Mouse (Mus musculus) gonadal fat pad, adult 2 months (tissue): ENCODE data around the gene Ankrd6. TPM values are rescaled to one million over a fixed set of nuclear protein-coding genes. Genes with fewer than 3 reads are reported as not detected.

Experiments
- DNase-seq: peaks from one replicate; pipeline ENCODE4 v3.0.0-alpha.2; 2012; ENCODE audit warnings: low read depth
- polyA plus RNA-seq: library from polyadenylated mRNA; depleted of rRNA; stranded (reverse); fragments of >200 nt; gene quantifications from 2 replicates; pipeline ENCODE4 v1.2.3, GENCODE M21; 2012

Gene Ankrd6
- polyA plus RNA-seq, 1 experiment = 0.76 TPM

DNA sequence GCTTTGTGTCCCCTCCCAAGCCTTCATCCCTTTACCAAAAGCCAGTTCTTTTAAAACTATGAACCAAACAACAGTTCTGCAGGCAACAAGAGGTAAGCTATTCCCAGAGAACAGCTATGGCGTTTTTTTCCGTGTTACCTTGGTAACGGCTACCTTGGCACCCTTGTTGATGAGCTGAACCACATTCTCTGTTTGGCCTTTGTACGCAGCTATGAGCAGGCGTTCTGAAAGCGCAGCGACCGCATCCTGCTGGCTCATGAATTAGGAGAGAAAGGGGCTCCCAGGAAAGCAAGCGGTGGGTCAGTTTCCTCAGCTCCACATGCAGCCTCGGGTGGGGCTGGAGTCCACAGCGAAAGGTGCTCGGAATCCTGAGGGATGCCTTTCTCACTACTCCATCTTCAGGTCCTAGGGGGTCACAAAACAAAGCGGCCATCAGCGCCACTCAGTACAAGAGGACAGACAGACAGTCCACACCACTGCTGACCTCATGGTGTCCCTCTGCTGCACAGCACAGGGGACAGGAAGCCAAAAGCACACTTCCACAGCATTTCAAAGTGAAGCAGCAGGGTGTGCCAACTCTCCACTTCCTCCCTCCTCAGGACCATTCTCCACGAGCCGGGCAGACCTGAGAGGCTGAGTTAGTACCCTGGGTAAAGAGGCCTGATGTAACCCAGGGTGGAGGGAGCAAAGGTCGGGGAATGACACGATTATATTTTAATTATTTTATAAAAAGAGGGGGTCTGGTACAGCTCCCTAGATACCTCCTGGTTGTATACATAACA lies 90.3 kb downstream of the Ankrd6 start:
- no peak for DNase-seq

DNA sequence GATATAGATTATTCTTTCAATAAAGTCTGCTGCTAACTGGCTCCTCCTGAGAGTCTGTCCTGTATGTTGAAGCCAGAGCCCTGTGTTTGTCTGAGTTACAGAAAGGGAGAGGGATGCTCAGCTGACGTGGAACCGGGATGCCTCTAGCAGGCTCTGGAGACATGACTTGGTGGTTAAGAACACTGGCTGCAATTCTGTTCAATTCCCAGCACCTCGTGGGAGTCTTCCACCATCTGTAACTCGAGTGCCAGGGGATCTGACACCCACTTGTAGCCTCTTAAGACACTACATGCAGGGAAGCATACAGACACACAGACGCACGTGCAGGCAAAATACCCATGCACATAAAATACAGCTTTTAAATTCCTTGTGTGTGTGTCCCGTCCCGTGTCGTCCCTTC lies 95.1 kb downstream of the Ankrd6 start:
- no peak for DNase-seq

GRCm38 (mm10) chr4:32854956-32855355 lies 95.7 kb downstream of the Ankrd6 start:
- no peak for DNase-seq

DNA sequence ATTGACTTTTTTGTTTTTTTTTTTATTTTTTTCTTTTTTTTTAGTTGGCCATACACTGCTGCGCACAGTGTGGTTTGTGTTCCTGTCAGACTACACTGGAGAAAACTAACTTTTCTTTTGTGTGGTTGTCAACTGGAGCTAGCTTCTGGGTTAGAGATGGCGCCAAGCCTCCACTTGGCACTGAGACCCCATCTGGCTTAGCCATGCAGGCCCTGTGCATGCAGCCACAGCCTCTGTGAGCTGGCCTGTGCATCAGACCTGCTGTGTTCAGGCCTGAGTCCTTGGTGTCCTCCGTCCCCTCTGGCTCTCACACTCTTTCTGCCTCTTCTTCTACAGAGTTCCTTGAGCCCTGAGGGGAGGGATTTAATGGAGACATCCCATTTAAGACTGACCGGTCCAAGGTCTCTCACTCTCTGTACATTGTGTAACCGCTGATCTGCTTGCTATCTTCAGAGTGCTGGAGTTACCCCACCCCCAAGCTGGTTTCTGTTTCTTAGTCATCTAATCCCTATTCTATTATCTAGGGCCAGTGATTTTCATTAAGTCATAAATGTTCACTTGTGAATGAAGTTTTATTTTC lies 96.9 kb downstream of the Ankrd6 start:
- no peak for DNase-seq

DNA sequence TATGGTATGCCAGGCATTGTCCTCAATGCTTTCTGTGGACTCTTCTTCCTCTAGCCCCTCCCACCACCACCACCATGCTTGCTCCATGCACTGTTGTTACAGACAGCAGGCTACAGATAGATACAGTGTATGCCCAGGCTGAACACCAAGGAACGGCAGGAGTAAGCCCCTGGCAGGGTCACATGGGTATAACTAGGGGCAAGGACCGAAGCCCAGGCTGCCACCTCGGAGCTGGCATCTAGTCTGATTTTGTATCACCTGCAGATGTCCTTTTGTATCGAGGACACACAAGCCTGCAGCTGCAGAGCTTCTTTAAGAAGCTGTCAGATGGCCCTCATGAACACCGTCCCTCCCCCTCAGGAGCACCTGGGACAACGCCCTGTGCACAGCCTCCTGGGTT lies 97.8 kb downstream of the Ankrd6 start:
- no peak for DNase-seq

DNA sequence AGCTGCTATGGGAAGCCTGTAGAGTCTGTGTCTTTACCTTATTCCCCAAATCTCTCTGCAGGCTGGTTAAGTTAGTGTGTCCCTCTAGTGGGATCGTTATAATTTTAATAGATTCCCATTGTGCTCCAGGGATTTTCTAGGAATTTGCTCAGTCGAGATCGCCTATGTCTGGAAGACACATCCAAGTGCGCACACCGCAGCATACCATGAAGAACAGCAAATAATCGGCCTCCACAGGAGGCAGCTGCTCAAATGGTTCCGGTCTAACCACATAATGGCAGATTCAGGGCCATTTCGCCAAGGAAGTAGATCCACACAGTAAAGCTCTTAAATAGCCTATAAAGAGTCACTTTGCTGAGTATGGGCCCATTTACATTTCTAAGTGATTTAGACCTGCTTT lies 98.3 kb downstream of the Ankrd6 start:
- DNase-seq = no peak

GRCm38 (mm10) chr4:32838401-32838800 lies 112.2 kb downstream of the Ankrd6 start:
- no peak for DNase-seq

GRCm38 (mm10) chr4:32836071-32836470 lies 114.6 kb downstream of the Ankrd6 start:
- no peak for DNase-seq

DNA sequence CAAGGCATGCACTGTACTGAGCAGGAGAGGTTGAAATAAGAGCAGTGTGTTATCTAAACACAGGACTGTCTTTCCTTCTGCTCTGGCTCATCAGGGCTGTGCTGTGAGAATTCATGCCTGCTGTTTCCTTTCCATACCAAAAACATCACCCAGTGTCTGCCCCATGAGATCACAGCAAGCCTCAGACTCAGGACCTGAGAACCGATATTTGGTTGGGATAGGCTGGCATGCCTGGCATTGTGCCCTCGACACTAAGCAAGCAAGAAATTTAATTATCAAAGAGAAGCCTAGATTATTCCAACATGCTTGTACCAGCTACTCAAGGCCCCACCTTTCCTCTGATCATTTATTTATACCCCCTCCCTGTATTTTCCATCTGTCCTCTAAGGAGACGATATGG lies 116.1 kb downstream of the Ankrd6 start:
- no peak for DNase-seq

DNA sequence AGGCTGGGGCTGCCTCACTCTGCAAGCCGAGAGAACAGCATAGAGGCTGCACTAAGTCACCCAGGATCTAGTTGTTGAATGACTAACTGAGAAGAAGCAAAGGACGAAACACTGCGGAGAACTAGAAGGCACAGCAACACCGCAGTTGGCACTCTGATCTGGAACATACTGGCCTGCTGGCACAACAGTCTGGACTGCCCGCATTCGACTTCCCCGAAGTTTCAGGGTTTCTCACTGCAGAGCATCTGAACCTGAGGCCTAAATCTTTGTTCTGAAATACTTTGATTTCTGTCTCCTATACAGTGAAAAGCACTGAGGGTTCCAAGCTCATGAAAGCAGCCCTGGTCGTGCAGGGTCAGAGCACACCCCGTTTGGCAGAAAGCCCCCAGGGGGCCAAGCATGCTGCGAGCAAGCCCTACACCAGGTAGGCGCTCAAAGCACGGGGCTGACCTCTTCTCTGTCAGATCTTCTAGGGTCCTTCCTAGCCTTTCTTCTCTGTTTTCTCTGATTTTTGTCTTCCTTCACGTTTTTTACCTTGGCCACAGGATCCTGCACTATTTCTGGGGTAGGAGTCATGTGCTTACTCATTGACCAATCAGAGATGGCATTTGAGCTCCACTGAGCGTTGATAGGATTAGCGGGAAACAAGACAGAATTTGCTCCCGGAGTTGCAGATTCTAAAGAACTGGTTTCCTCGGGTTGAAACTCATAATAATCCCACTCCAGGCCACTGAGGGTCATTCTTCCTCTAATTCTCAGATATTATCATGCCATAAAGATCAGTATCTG lies 117.0 kb downstream of the Ankrd6 start:
- DNase-seq = no peak

- no peak for DNase-seq
Observed at GRCm38 (mm10) chr4:32829316-32829715, 121.3 kb downstream of the Ankrd6 start.

- no peak for DNase-seq
Observed at GRCm38 (mm10) chr4:32828385-32829077, 122.1 kb downstream of the Ankrd6 start.

- DNase-seq = no peak
Observed at GRCm38 (mm10) chr4:32826925-32827324, 123.7 kb downstream of the Ankrd6 start.

DNA sequence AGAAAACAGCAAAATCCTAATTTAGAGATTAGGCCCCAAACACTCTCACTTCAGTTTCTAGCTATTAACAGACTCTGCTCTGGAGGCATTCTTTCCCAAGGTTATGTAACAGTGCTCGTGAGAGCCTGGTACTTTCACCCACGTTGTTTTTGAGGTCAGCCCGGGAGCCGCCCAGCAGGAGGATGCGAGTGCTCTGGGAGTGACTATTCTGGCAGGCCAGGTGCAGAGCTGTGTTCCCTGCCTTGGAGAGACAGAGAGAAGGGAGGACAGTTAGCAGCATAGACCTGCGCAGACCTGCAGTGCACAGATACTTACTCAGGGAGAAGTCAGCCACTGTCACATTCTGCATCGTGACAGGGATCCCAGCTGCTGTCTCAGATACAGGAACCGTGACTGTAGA lies 126.4 kb downstream of the Ankrd6 start:
- DNase-seq = no peak

DNA sequence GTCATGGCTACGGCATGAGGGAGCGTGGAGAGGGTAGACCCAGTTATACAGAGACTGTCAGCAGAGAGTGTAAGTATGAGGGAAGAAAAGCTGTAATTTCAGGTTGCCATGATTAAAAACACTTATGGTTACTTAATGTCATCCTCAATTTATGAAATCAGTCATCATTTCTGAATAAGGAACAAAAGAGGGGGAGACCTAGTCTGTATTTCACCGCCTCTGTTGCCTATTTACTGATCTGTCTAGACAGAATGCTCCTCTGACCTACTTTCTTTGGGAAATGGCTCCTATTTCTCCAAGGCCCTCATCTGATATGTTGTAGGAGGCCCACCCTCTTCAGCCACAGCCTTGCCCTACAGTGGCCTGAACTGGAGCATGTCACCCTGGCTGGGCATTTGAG lies 130.0 kb downstream of the Ankrd6 start:
- no peak for DNase-seq

DNA sequence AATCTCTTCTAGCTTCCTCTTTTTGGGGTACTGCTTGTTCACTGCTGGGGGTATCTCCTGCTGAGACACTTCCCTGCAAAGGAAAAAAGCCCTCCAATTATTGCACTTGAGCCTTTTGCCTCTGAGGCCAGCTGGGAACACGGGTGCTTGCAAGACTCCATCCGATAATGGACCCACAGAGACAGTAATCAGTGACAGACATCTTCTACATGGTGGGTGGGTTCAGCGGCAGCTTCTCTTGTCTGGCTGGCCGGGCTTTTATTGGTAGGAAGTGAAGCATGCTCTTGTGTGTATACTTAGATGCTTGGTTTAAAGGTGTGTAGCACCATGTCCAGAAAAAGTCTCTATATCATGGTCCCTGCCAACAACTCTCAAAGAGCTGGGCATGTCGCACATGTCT lies 133.2 kb downstream of the Ankrd6 start:
- DNase-seq = no peak

GRCm38 (mm10) chr4:32800577-32801170 lies 150.0 kb downstream of the Ankrd6 start:
- DNase-seq = no peak

GRCm38 (mm10) chr4:32799966-32800576 lies 150.6 kb downstream of the Ankrd6 start, which contains the start of gene Lyrm2:
Lyrm2 (plus strand) TSS chr4:32800253.
- DNase-seq = no peak

DNA sequence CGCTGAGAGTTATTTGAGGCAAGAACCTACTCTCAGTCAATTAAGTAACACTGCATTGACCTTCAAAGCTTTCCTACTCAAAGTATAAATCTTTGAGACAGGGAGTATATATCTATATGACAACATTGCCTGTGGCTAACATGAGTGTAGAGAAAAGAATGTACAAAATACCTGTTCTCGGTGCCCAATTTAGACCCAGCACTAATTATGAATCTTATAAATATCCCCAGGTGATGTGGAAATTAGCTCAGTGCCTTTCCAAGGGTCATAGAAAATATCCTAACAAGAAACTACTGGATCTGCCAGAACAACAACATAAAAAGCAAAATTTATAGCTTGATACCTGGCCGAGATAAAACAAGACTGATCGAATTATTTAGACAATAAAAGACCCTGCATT lies 151.7 kb downstream of the Ankrd6 start:
- peak; percentile 60 for DNase-seq

- no peak for DNase-seq
Observed at GRCm38 (mm10) chr4:32789020-32789419, 161.6 kb downstream of the Ankrd6 start.

DNA sequence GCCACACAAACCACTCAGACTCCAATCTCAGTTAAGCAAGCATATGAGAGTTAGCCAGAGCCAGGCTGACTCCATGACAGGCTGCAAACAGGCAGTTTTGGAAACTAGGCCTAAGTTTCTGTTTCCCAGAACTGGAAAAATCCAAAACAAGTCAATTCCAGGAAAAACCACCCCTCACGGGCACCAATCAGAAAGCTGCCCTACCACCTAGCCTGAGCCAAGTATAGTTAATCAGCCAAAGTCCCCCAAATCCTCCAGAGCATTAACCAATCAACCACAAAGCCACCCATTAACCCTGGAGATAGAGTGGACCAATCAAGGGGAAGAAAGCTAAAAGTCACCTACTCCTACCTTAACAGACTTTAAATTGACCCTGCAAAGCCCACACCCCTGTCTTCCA lies 163.5 kb downstream of the Ankrd6 start:
- DNase-seq = no peak
